Mouse (Mus musculus) olfactory bulb, adult 2 months (tissue): Measurements from ENCODE around the gene Fam25c.

Experiments
- CTCF ChIP-seq: fragments of 200-500 bp; IDR thresholded peaks from 2 replicates; pipeline ENCODE4 v1.5.1; 2012; ENCODE audit warnings: low read depth, mild to moderate bottlenecking, low read length, moderate library complexity; ENCODE audit not compliant: insufficient read depth
- POLR2A ChIP-seq: fragments of 200-500 bp; IDR thresholded peaks from 2 replicates; pipeline ENCODE4 v1.6.1; 2012; ENCODE audit warnings: mild to moderate bottlenecking, low read depth, low read length, moderate library complexity; ENCODE audit not compliant: insufficient read depth

GRCm38 (mm10) chr14:34371763-34372162 is 16.5 kb upstream of the Fam25c start:
- TF ChIP-seq CTCF (no peak), POLR2A (no peak)
